Mouse (Mus musculus): ENCODE results near the gene Nup98. TPM values are rescaled to one million over a fixed set of nuclear protein-coding genes. Genes with fewer than 3 reads are reported as not detected.

Nup98 gene
- polyA plus RNA-seq, 1 experiment from 2014 or later, result 29.5 TPM

GRCm38 (mm10) chr7:102099760-102100661 is 110.0 kb downstream of the Nup98 start:
- 0 out of 2 replicates have a peak, but pooled peaks have one; percentile 48 for ATAC-seq (ENCODE audit: insufficient read depth, low FRiP score, low read depth)
- H3K27me3 ChIP-seq (replicated peaks), result no peaks in the 10 kb centered on the region
- no peaks in the 10 kb centered on the region for H3K9me3 ChIP-seq
- no peak overlapping the region for H3K9ac ChIP-seq
- WGBS, result 6% methylated on average over 30 of the region's 30 CpGs
- peaks cover 7% of the 10 kb centered on the region; the same call in 1 of the 2 replicates for H3K4me1 ChIP-seq
- H3K4me3 ChIP-seq (replicated peaks), result peak overlapping the region; percentile 31
- H3K27ac ChIP-seq, result no peak overlapping the region
- H3K36me3 ChIP-seq, result no peaks in the 10 kb centered on the region
- H3K4me2 ChIP-seq, result peak overlapping the region; percentile 64

DNA sequence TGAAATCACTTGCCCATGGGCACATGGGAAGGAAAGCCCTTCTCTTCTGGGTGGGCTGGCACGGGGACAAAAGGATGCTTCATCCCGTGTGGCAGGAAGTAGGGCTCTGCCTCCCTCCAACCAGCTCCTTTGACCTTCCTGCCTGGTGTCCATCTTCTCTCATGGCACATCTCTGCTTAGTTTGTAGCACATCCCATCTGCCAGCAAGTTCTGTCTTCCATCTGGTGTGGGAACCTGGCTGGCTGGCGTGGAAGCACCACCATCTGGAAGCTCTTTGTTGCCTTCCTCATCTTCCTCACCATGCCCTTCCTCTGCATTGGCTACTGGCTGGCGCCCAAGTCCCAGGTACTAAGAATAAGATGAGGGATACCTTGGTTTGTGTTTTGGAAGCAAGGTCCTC is 122.6 kb downstream of the Nup98 start:
- Histone ChIP-seq H3K9me3 (no peaks in the 10 kb centered on the region), H3K27ac (no peak overlapping the region), H3K4me1 (no peaks in the 10 kb centered on the region), H3K9ac (no peak overlapping the region), H3K4me3 (replicated peaks) (no peak overlapping the region), H3K4me2 (no peak overlapping the region), H3K36me3 (peaks cover 6% of the 10 kb centered on the region; the same call in 1 of the 2 replicates), H3K27me3 (replicated peaks) (no peaks in the 10 kb centered on the region)
- 86% methylated on average over 4 of the region's 4 CpGs for WGBS
- no peak for ATAC-seq (ENCODE audit: insufficient read depth, low FRiP score, low read depth)

- Histone ChIP-seq H3K27me3 (replicated peaks) (no peaks in the 10 kb centered on the region), H3K36me3 (peaks cover 22% of the 10 kb centered on the region; the same call in 1 of the 2 replicates)
- WGBS, result 80% methylated on average over 26 of the region's 26 CpGs
Observed at GRCm38 (mm10) chr7:102084041-102084696, 125.8 kb downstream of the Nup98 start.

DNA sequence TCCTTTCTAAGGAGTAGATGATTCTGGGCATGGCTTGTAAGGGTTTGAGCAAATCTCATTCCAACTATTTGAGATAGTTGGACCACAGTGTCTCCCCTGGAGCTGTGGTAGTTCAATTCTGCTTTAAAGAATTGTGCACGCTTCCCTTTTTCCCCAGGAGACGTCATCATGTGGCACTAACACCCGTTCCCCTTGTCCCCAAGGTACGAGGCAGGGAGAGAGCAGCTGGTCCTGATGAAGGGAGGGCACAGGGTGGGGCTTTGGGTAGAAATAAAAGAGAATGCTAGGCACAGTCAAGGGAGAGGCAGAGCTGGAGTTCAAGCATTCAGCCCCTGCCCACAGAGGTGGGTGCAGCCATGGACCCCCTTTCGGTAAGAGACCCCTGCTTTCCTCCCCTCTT is 127.2 kb downstream of the Nup98 start, which contains the start of gene Trpc2:
Gene Trpc2 (plus strand): TSS at position 301 of the 400 bp plus-strand sequence.
- 91% methylated on average over 5 of the region's 5 CpGs for WGBS
- no peak within 1 kb of the TSS for H3K27ac ChIP-seq
- no peak within 1 kb of the TSS for H3K4me3 ChIP-seq (replicated peaks)
- no peak for ATAC-seq (ENCODE audit: insufficient read depth, low FRiP score, low read depth)
- no peaks in the 10 kb centered on the region for H3K9me3 ChIP-seq
- H3K36me3 ChIP-seq, result peaks cover 29% of the 10 kb centered on the region
- H3K4me2 ChIP-seq, result no peak within 1 kb of the TSS
- no peak within 1 kb of the TSS for H3K9ac ChIP-seq
- no peaks in the 10 kb centered on the region for H3K27me3 ChIP-seq (replicated peaks)
- no peaks in the 10 kb centered on the region for H3K4me1 ChIP-seq

More at GRCm38 (mm10) chr7:102084041-102084696, 125.8 kb downstream of the Nup98 start:
- H3K9ac ChIP-seq, result no peak overlapping the region
- no peak overlapping the region for H3K4me3 ChIP-seq (replicated peaks)
- H3K27ac ChIP-seq, result no peak overlapping the region
- ATAC-seq (ENCODE audit: insufficient read depth, low FRiP score, low read depth), result no peak
- H3K4me1 ChIP-seq, result no peaks in the 10 kb centered on the region
- no peaks in the 10 kb centered on the region for H3K9me3 ChIP-seq
- no peak overlapping the region for H3K4me2 ChIP-seq

DNA sequence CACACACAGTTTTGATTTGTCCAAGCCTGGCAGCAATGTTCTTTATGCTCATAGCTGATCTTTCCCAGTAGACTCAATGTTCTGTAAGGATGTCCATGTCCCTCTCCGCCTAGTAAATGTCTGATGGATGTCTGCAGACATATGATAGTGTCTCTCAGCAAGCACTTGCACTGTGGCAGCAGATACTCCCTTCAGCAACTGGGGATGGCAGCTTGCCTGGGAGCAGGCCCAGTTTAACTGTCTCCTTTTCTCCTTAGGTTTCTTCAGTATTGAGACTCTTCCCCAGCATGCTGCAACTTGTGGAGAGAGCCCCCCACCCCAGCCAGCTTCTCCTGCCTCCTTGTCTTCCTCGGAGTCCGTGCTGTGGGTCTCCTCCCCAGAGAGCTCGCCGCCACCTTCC is 128.2 kb downstream of the Nup98 start:
- Histone ChIP-seq H3K4me3 (replicated peaks) (no peak overlapping the region), H3K27ac (no peak overlapping the region), H3K27me3 (replicated peaks) (no peaks in the 10 kb centered on the region), H3K9me3 (no peaks in the 10 kb centered on the region), H3K4me2 (no peak overlapping the region), H3K4me1 (no peaks in the 10 kb centered on the region), H3K36me3 (peaks cover 39% of the 10 kb centered on the region), H3K9ac (no peak overlapping the region)
- 87% methylated on average over 5 of the region's 5 CpGs for WGBS
- no peak for ATAC-seq (ENCODE audit: insufficient read depth, low FRiP score, low read depth)

- H3K27ac ChIP-seq, result no peak overlapping the region
- no peaks in the 10 kb centered on the region for H3K27me3 ChIP-seq (replicated peaks)
- H3K4me1 ChIP-seq, result no peaks in the 10 kb centered on the region
- H3K36me3 ChIP-seq, result peaks cover 48% of the 10 kb centered on the region
- no peaks in the 10 kb centered on the region for H3K9me3 ChIP-seq
- no peak overlapping the region for H3K9ac ChIP-seq
- ATAC-seq (ENCODE audit: insufficient read depth, low FRiP score, low read depth), result no peak
- no peak overlapping the region for H3K4me3 ChIP-seq (replicated peaks)
- no peak overlapping the region for H3K4me2 ChIP-seq
- 86% methylated on average over 8 of the region's 8 CpGs for WGBS
Observed at GRCm38 (mm10) chr7:102080311-102080710, 129.7 kb downstream of the Nup98 start.

DNA sequence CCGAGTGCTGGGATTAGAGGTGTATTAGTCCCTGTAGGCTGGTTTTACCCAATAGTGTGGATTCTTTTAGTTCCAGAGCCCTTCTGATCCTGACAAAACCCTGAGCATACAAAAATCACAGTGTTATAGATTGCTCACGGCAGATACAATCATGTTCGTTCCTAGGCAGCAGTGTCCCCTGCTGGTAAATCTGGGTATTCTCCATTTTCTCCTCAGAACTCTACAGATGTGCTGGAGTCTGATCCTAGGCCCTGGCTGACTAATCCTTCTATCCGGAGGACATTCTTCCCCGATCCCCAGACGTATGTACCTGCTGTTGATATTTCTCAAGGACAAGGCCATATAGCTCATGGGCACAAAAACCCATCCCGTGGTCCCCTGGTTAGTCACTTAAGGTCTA is 131.5 kb downstream of the Nup98 start:
- no peak for ATAC-seq (ENCODE audit: insufficient read depth, low FRiP score, low read depth)

GRCm38 (mm10) chr7:102076714-102077296 is 133.2 kb downstream of the Nup98 start:
- 78% methylated on average over 7 of the region's 7 CpGs for WGBS
- peaks cover 67% of the 10 kb centered on the region for H3K36me3 ChIP-seq
- H3K4me1 ChIP-seq, result no peaks in the 10 kb centered on the region
- ATAC-seq (ENCODE audit: insufficient read depth, low FRiP score, low read depth), result no peak
- H3K4me3 ChIP-seq (replicated peaks), result no peak overlapping the region
- H3K9ac ChIP-seq, result no peak overlapping the region
- no peaks in the 10 kb centered on the region for H3K27me3 ChIP-seq (replicated peaks)
- no peaks in the 10 kb centered on the region for H3K9me3 ChIP-seq
- H3K27ac ChIP-seq, result no peak overlapping the region
- H3K4me2 ChIP-seq, result no peak overlapping the region

More for the DNA sequence above, 131.5 kb downstream of the Nup98 start:
- H3K4me2 ChIP-seq, result no peak overlapping the region
- no peaks in the 10 kb centered on the region for H3K4me1 ChIP-seq
- H3K4me3 ChIP-seq (replicated peaks), result no peak overlapping the region
- H3K36me3 ChIP-seq, result peaks cover 62% of the 10 kb centered on the region
- H3K27ac ChIP-seq, result no peak overlapping the region
- H3K9me3 ChIP-seq, result no peaks in the 10 kb centered on the region
- H3K9ac ChIP-seq, result no peak overlapping the region
- no peaks in the 10 kb centered on the region for H3K27me3 ChIP-seq (replicated peaks)
- WGBS, result 72% methylated on average over 7 of the region's 7 CpGs

Other genes starting within 250 kb of the Nup98 start
- gene Il18bp, start 191.5 kb downstream of the Nup98 start, polyA plus RNA-seq (2015; fragmentation: Nextera tagmentation; extraction: Ambion mirVana), result 2.3 and 3.1 TPM in 2 replicates
- 25.2 and 26.4 TPM in 2 replicates for gene Rnf121, start 144.7 kb downstream of the Nup98 start, polyA plus RNA-seq (2015; fragmentation: Nextera tagmentation; extraction: Ambion mirVana)
- 26.0 TPM in 2 replicates for gene Xndc1, start 144.7 kb downstream of the Nup98 start, polyA plus RNA-seq (2015; fragmentation: Nextera tagmentation; extraction: Ambion mirVana)
- 1.2 and 1.3 TPM in 2 replicates for gene Xntrpc, start 144.5 kb downstream of the Nup98 start, polyA plus RNA-seq (2015; fragmentation: Nextera tagmentation; extraction: Ambion mirVana)
- not detected in 2 replicates for gene Trpc2, start 127.1 kb downstream of the Nup98 start, polyA plus RNA-seq (2015; fragmentation: Nextera tagmentation; extraction: Ambion mirVana)
- gene Art1, start 108.4 kb downstream of the Nup98 start, polyA plus RNA-seq (2015; fragmentation: Nextera tagmentation; extraction: Ambion mirVana), result 0.48 and 1.2 TPM in 2 replicates
- gene Art5, start 100.7 kb downstream of the Nup98 start, polyA plus RNA-seq (2015; fragmentation: Nextera tagmentation; extraction: Ambion mirVana), result 0.53 and 0.61 TPM in 2 replicates
- gene Chrna10, start 93.3 kb downstream of the Nup98 start, polyA plus RNA-seq (2015; fragmentation: Nextera tagmentation; extraction: Ambion mirVana), result not detected in 2 replicates
- gene Pgap2, start within 50 bp of the Nup98 start, polyA plus RNA-seq (2015; fragmentation: Nextera tagmentation; extraction: Ambion mirVana), result 96.3 and 99.2 TPM in 2 replicates
- gene Rhog, start 45.9 kb upstream of the Nup98 start, polyA plus RNA-seq (2015; fragmentation: Nextera tagmentation; extraction: Ambion mirVana), result 58.4 and 67.7 TPM in 2 replicates
- gene Stim1, start 57.6 kb upstream of the Nup98 start, polyA plus RNA-seq (2015; fragmentation: Nextera tagmentation; extraction: Ambion mirVana), result 26.5 TPM in 2 replicates
- gene Rrm1, start 231.5 kb upstream of the Nup98 start, polyA plus RNA-seq (2015; fragmentation: Nextera tagmentation; extraction: Ambion mirVana), result 133 and 138 TPM in 2 replicates